Mouse (Mus musculus) erythroblast, adult 5-6 weeks (primary cell): ENCODE data around the gene Cd300ld2. TPM values are rescaled to one million over a fixed set of nuclear protein-coding genes. Genes with fewer than 3 reads are reported as not detected.

Source experiments
- total RNA-seq, 2 experiments: library from RNA; stranded (forward) in 1 of 2; stranded (reverse) in 1 of 2; fragments of 150-400 nt in 1 of 2; fragments of 200-764, 138-1000 nt in 1 of 2; gene quantifications; 2 replicates each; pipeline versions ENCODE4 v1.2.3 to v1.2.4; 2015 to 2017; ENCODE audit warnings: low replicate concordance in 2 of 2

Gene Cd300ld2
- total RNA-seq, 2 experiments from 2014 or later, result not detected

Other genes starting within 250 kb of the Cd300ld2 start
- gene Btbd17, start 220.2 kb downstream of the Cd300ld2 start, total RNA-seq (2015; ENCODE audit: low replicate concordance), result not detected in 2 replicates
- gene Btbd17, start 220.2 kb downstream of the Cd300ld2 start, total RNA-seq (2017; ENCODE audit: low replicate concordance), result not detected in 2 replicates
- not detected in 2 replicates for gene Gpr142, start 217.3 kb downstream of the Cd300ld2 start, total RNA-seq (2015; ENCODE audit: low replicate concordance)
- not detected in 2 replicates for gene Gpr142, start 217.3 kb downstream of the Cd300ld2 start, total RNA-seq (2017; ENCODE audit: low replicate concordance)
- 0.77 TPM in 1 of 2 replicates, not detected in the other for gene Gprc5c, start 165.0 kb downstream of the Cd300ld2 start, total RNA-seq (2015; ENCODE audit: low replicate concordance)
- 0.09 TPM in 1 of 2 replicates, not detected in the other for gene Gprc5c, start 165.0 kb downstream of the Cd300ld2 start, total RNA-seq (2017; ENCODE audit: low replicate concordance)
- 3.8 and 4.8 TPM in 2 replicates for gene Cd300a, start 126.2 kb downstream of the Cd300ld2 start, total RNA-seq (2015; ENCODE audit: low replicate concordance)
- 3.7 and 7.1 TPM in 2 replicates for gene Cd300a, start 126.2 kb downstream of the Cd300ld2 start, total RNA-seq (2017; ENCODE audit: low replicate concordance)
- 9.2 and 20.9 TPM in 2 replicates for gene Cd300lb, start 81.8 kb downstream of the Cd300ld2 start, total RNA-seq (2015; ENCODE audit: low replicate concordance)
- gene Cd300lb, start 81.8 kb downstream of the Cd300ld2 start, total RNA-seq (2017; ENCODE audit: low replicate concordance), result 9.6 and 14.8 TPM in 2 replicates
- not detected in 2 replicates for gene Cd300c, start 47.0 kb downstream of the Cd300ld2 start, total RNA-seq (2015; ENCODE audit: low replicate concordance)
- 0.60 and 2.2 TPM in 2 replicates for gene Cd300c, start 47.0 kb downstream of the Cd300ld2 start, total RNA-seq (2017; ENCODE audit: low replicate concordance)
- 5.2 and 9.2 TPM in 2 replicates for gene Cd300ld, start 26.3 kb downstream of the Cd300ld2 start, total RNA-seq (2015; ENCODE audit: low replicate concordance)
- 3.1 and 5.4 TPM in 2 replicates for gene Cd300ld, start 26.3 kb downstream of the Cd300ld2 start, total RNA-seq (2017; ENCODE audit: low replicate concordance)
- 1.5 and 2.3 TPM in 2 replicates for gene Cd300c2, start 14.3 kb downstream of the Cd300ld2 start, total RNA-seq (2015; ENCODE audit: low replicate concordance)
- 1.8 and 3.4 TPM in 2 replicates for gene Cd300c2, start 14.3 kb downstream of the Cd300ld2 start, total RNA-seq (2017; ENCODE audit: low replicate concordance)
- gene Cd300ld4, start 10.8 kb upstream of the Cd300ld2 start, total RNA-seq (2015; ENCODE audit: low replicate concordance), result 1.7 TPM in 1 of 2 replicates, not detected in the other
- 2.1 TPM in 1 of 2 replicates, not detected in the other for gene Cd300ld4, start 10.8 kb upstream of the Cd300ld2 start, total RNA-seq (2017; ENCODE audit: low replicate concordance)
- gene Cd300ld5, start 21.6 kb upstream of the Cd300ld2 start, total RNA-seq (2015; ENCODE audit: low replicate concordance), result 1.7 TPM in 1 of 2 replicates, not detected in the other
- gene Cd300ld5, start 21.6 kb upstream of the Cd300ld2 start, total RNA-seq (2017; ENCODE audit: low replicate concordance), result not detected in 2 replicates
- 1.7 and 27.2 TPM in 2 replicates for gene Cd300ld3, start 32.2 kb upstream of the Cd300ld2 start, total RNA-seq (2015; ENCODE audit: low replicate concordance)
- gene Cd300ld3, start 32.2 kb upstream of the Cd300ld2 start, total RNA-seq (2017; ENCODE audit: low replicate concordance), result 13.0 TPM in 1 of 2 replicates, not detected in the other
- gene Cd300e, start 46.0 kb upstream of the Cd300ld2 start, total RNA-seq (2015; ENCODE audit: low replicate concordance), result 2.3 and 2.7 TPM in 2 replicates
- gene Cd300e, start 46.0 kb upstream of the Cd300ld2 start, total RNA-seq (2017; ENCODE audit: low replicate concordance), result 0.42 and 0.43 TPM in 2 replicates
- 4.8 and 7.5 TPM in 2 replicates for gene Rab37, start 75.2 kb upstream of the Cd300ld2 start, total RNA-seq (2015; ENCODE audit: low replicate concordance)
- 3.8 and 4.3 TPM in 2 replicates for gene Rab37, start 75.2 kb upstream of the Cd300ld2 start, total RNA-seq (2017; ENCODE audit: low replicate concordance)
- 6.3 and 17.3 TPM in 2 replicates for gene Cd300lf, start 117.8 kb upstream of the Cd300ld2 start, total RNA-seq (2015; ENCODE audit: low replicate concordance)
- gene Cd300lf, start 117.8 kb upstream of the Cd300ld2 start, total RNA-seq (2017; ENCODE audit: low replicate concordance), result 11.3 and 13.7 TPM in 2 replicates
- gene Slc9a3r1, start 147.1 kb upstream of the Cd300ld2 start, total RNA-seq (2015; ENCODE audit: low replicate concordance), result 22.2 and 22.5 TPM in 2 replicates
- gene Slc9a3r1, start 147.1 kb upstream of the Cd300ld2 start, total RNA-seq (2017; ENCODE audit: low replicate concordance), result 17.7 and 19.1 TPM in 2 replicates
- gene Tmem104, start 171.3 kb upstream of the Cd300ld2 start, total RNA-seq (2015; ENCODE audit: low replicate concordance), result 4.6 and 5.2 TPM in 2 replicates
- 0.85 and 1.5 TPM in 2 replicates for gene Tmem104, start 171.3 kb upstream of the Cd300ld2 start, total RNA-seq (2017; ENCODE audit: low replicate concordance)
- gene Nat9, start 171.7 kb upstream of the Cd300ld2 start, total RNA-seq (2015; ENCODE audit: low replicate concordance), result 3.1 and 8.8 TPM in 2 replicates
- 8.8 and 10.5 TPM in 2 replicates for gene Nat9, start 171.7 kb upstream of the Cd300ld2 start, total RNA-seq (2017; ENCODE audit: low replicate concordance)